Mouse (Mus musculus): ENCODE measurements around the gene Crtc3. TPM values are rescaled to one million over a fixed set of nuclear protein-coding genes. Genes with fewer than 3 reads are reported as not detected.

Gene Crtc3
- polyA plus RNA-seq, 1 experiment from 2014 or later, result 12.7 TPM

GRCm38 (mm10) chr7:80575750-80576149 lies 112.9 kb downstream of the Crtc3 start:
- Histone ChIP-seq H3K27me3 (ENCODE audit: control insufficient read depth, insufficient read depth, low read depth, low read length) (no peaks in the 10 kb centered on the region), H3K4me2 (ENCODE audit: low read length) (no peak overlapping the region), H3K4me1 (ENCODE audit: control insufficient read depth, insufficient read depth, low read length) (no peaks in the 10 kb centered on the region; the same call in 1 of the 2 replicates), H3K27ac (ENCODE audit: low read length) (no peak overlapping the region), H3K9ac (ENCODE audit: low read depth, low read length) (no peak overlapping the region), H3K4me3 (ENCODE audit: low read depth, low read length) (no peak overlapping the region), H3K9me3 (replicated peaks; ENCODE audit: control insufficient read depth, low read length, poor library complexity, severe bottlenecking) (no peaks in the 10 kb centered on the region), H3K36me3 (ENCODE audit: control insufficient read depth, insufficient read depth, low read length) (no peaks in the 10 kb centered on the region)
- no peak for ATAC-seq
- WGBS, result 90% methylated on average over 9 of the region's 9 CpGs

GRCm38 (mm10) chr7:80573076-80573475 lies 115.6 kb downstream of the Crtc3 start:
- no peaks in the 10 kb centered on the region for H3K36me3 ChIP-seq (ENCODE audit: control insufficient read depth, insufficient read depth, low read length)
- no peak for ATAC-seq
- no peak overlapping the region for H3K4me2 ChIP-seq (ENCODE audit: low read length)
- no peak overlapping the region for H3K4me3 ChIP-seq (ENCODE audit: low read depth, low read length)
- no peaks in the 10 kb centered on the region for H3K27me3 ChIP-seq (ENCODE audit: control insufficient read depth, insufficient read depth, low read depth, low read length)
- no peak overlapping the region for H3K9ac ChIP-seq (ENCODE audit: low read depth, low read length)
- no peak overlapping the region for H3K27ac ChIP-seq (ENCODE audit: low read length)
- H3K4me1 ChIP-seq (ENCODE audit: control insufficient read depth, insufficient read depth, low read length), result no peaks in the 10 kb centered on the region; the same call in 1 of the 2 replicates
- H3K9me3 ChIP-seq (replicated peaks; ENCODE audit: control insufficient read depth, low read length, poor library complexity, severe bottlenecking), result no peaks in the 10 kb centered on the region
- 70% methylated on average over 3 of the region's 3 CpGs for WGBS

- no peak overlapping the region for H3K9ac ChIP-seq (ENCODE audit: low read depth, low read length)
- ATAC-seq, result no peak
- H3K27me3 ChIP-seq (ENCODE audit: control insufficient read depth, insufficient read depth, low read depth, low read length), result no peaks in the 10 kb centered on the region
- no peak overlapping the region for H3K4me2 ChIP-seq (ENCODE audit: low read length)
- H3K9me3 ChIP-seq (replicated peaks; ENCODE audit: control insufficient read depth, low read length, poor library complexity, severe bottlenecking), result no peaks in the 10 kb centered on the region
- no peak overlapping the region for H3K4me3 ChIP-seq (ENCODE audit: low read depth, low read length)
- H3K36me3 ChIP-seq (ENCODE audit: control insufficient read depth, insufficient read depth, low read length), result no peaks in the 10 kb centered on the region
- no peaks in the 10 kb centered on the region; the same call in 1 of the 2 replicates for H3K4me1 ChIP-seq (ENCODE audit: control insufficient read depth, insufficient read depth, low read length)
- H3K27ac ChIP-seq (ENCODE audit: low read length), result no peak overlapping the region
- 82% methylated on average over 8 of the region's 8 CpGs for WGBS
Measured at GRCm38 (mm10) chr7:80567982-80568381, 120.7 kb downstream of the Crtc3 start.

- Histone ChIP-seq H3K4me3 (ENCODE audit: low read depth, low read length) (no peak overlapping the region), H3K9me3 (replicated peaks; ENCODE audit: control insufficient read depth, low read length, poor library complexity, severe bottlenecking) (no peaks in the 10 kb centered on the region), H3K4me2 (ENCODE audit: low read length) (no peak overlapping the region), H3K4me1 (ENCODE audit: control insufficient read depth, insufficient read depth, low read length) (no peaks in the 10 kb centered on the region), H3K36me3 (ENCODE audit: control insufficient read depth, insufficient read depth, low read length) (no peaks in the 10 kb centered on the region), H3K27me3 (ENCODE audit: control insufficient read depth, insufficient read depth, low read depth, low read length) (no peaks in the 10 kb centered on the region), H3K9ac (ENCODE audit: low read depth, low read length) (no peak overlapping the region), H3K27ac (ENCODE audit: low read length) (no peak overlapping the region)
- WGBS, result 77% methylated on average over 5 of the region's 5 CpGs
- no peak for ATAC-seq
Measured at GRCm38 (mm10) chr7:80561931-80562330, 126.7 kb downstream of the Crtc3 start.

GRCm38 (mm10) chr7:80561271-80561670 lies 127.4 kb downstream of the Crtc3 start:
- H3K4me3 ChIP-seq (ENCODE audit: low read depth, low read length), result no peak overlapping the region
- no peaks in the 10 kb centered on the region for H3K27me3 ChIP-seq (ENCODE audit: control insufficient read depth, insufficient read depth, low read depth, low read length)
- no peaks in the 10 kb centered on the region for H3K4me1 ChIP-seq (ENCODE audit: control insufficient read depth, insufficient read depth, low read length)
- H3K27ac ChIP-seq (ENCODE audit: low read length), result no peak overlapping the region
- H3K4me2 ChIP-seq (ENCODE audit: low read length), result no peak overlapping the region
- 87% methylated on average over 9 of the region's 9 CpGs for WGBS
- H3K9me3 ChIP-seq (replicated peaks; ENCODE audit: control insufficient read depth, low read length, poor library complexity, severe bottlenecking), result no peaks in the 10 kb centered on the region
- ATAC-seq, result no peak
- H3K9ac ChIP-seq (ENCODE audit: low read depth, low read length), result no peak overlapping the region
- no peaks in the 10 kb centered on the region for H3K36me3 ChIP-seq (ENCODE audit: control insufficient read depth, insufficient read depth, low read length)

- ATAC-seq, result no peak
- no peaks in the 10 kb centered on the region for H3K9me3 ChIP-seq (replicated peaks; ENCODE audit: control insufficient read depth, low read length, poor library complexity, severe bottlenecking)
- H3K36me3 ChIP-seq (ENCODE audit: control insufficient read depth, insufficient read depth, low read length), result no peaks in the 10 kb centered on the region
- H3K4me3 ChIP-seq (ENCODE audit: low read depth, low read length), result no peak overlapping the region
- no peak overlapping the region for H3K4me2 ChIP-seq (ENCODE audit: low read length)
- WGBS, result 71% methylated on average over 5 of the region's 5 CpGs
- H3K27me3 ChIP-seq (ENCODE audit: control insufficient read depth, insufficient read depth, low read depth, low read length), result no peaks in the 10 kb centered on the region
- H3K4me1 ChIP-seq (ENCODE audit: control insufficient read depth, insufficient read depth, low read length), result no peaks in the 10 kb centered on the region
- no peak overlapping the region for H3K9ac ChIP-seq (ENCODE audit: low read depth, low read length)
- no peak overlapping the region for H3K27ac ChIP-seq (ENCODE audit: low read length)
Measured at GRCm38 (mm10) chr7:80558572-80558971, 130.1 kb downstream of the Crtc3 start.

- Histone ChIP-seq H3K27ac (ENCODE audit: low read length) (no peak overlapping the region), H3K9ac (ENCODE audit: low read depth, low read length) (no peak overlapping the region), H3K4me2 (ENCODE audit: low read length) (no peak overlapping the region), H3K4me3 (ENCODE audit: low read depth, low read length) (no peak overlapping the region), H3K4me1 (ENCODE audit: control insufficient read depth, insufficient read depth, low read length) (no peaks in the 10 kb centered on the region), H3K27me3 (ENCODE audit: control insufficient read depth, insufficient read depth, low read depth, low read length) (no peaks in the 10 kb centered on the region), H3K36me3 (ENCODE audit: control insufficient read depth, insufficient read depth, low read length) (no peaks in the 10 kb centered on the region), H3K9me3 (replicated peaks; ENCODE audit: control insufficient read depth, low read length, poor library complexity, severe bottlenecking) (no peaks in the 10 kb centered on the region)
- WGBS, result 65% methylated on average over 8 of the region's 8 CpGs
- ATAC-seq, result no peak
Measured at GRCm38 (mm10) chr7:80558101-80558500, 130.6 kb downstream of the Crtc3 start.

GRCm38 (mm10) chr7:80557161-80557560 lies 131.5 kb downstream of the Crtc3 start:
- Histone ChIP-seq H3K9me3 (replicated peaks; ENCODE audit: control insufficient read depth, low read length, poor library complexity, severe bottlenecking) (no peaks in the 10 kb centered on the region), H3K36me3 (ENCODE audit: control insufficient read depth, insufficient read depth, low read length) (no peaks in the 10 kb centered on the region), H3K27ac (ENCODE audit: low read length) (no peak overlapping the region), H3K4me3 (ENCODE audit: low read depth, low read length) (no peak overlapping the region), H3K4me1 (ENCODE audit: control insufficient read depth, insufficient read depth, low read length) (no peaks in the 10 kb centered on the region), H3K27me3 (ENCODE audit: control insufficient read depth, insufficient read depth, low read depth, low read length) (no peaks in the 10 kb centered on the region), H3K9ac (ENCODE audit: low read depth, low read length) (no peak overlapping the region), H3K4me2 (ENCODE audit: low read length) (no peak overlapping the region)
- 79% methylated on average over 4 of the region's 4 CpGs for WGBS
- no peak for ATAC-seq

- 75% methylated on average over 3 of the region's 3 CpGs for WGBS
- no peak overlapping the region for H3K4me3 ChIP-seq (ENCODE audit: low read depth, low read length)
- H3K4me2 ChIP-seq (ENCODE audit: low read length), result no peak overlapping the region
- no peak for ATAC-seq
- no peaks in the 10 kb centered on the region for H3K27me3 ChIP-seq (ENCODE audit: control insufficient read depth, insufficient read depth, low read depth, low read length)
- H3K27ac ChIP-seq (ENCODE audit: low read length), result no peak overlapping the region
- H3K4me1 ChIP-seq (ENCODE audit: control insufficient read depth, insufficient read depth, low read length), result no peaks in the 10 kb centered on the region
- no peaks in the 10 kb centered on the region for H3K36me3 ChIP-seq (ENCODE audit: control insufficient read depth, insufficient read depth, low read length)
- H3K9ac ChIP-seq (ENCODE audit: low read depth, low read length), result no peak overlapping the region
- no peaks in the 10 kb centered on the region for H3K9me3 ChIP-seq (replicated peaks; ENCODE audit: control insufficient read depth, low read length, poor library complexity, severe bottlenecking)
Measured at GRCm38 (mm10) chr7:80556166-80556565, 132.5 kb downstream of the Crtc3 start.

GRCm38 (mm10) chr7:80555146-80555545 lies 133.5 kb downstream of the Crtc3 start:
- H3K9me3 ChIP-seq (replicated peaks; ENCODE audit: control insufficient read depth, low read length, poor library complexity, severe bottlenecking), result no peaks in the 10 kb centered on the region
- no peaks in the 10 kb centered on the region for H3K27me3 ChIP-seq (ENCODE audit: control insufficient read depth, insufficient read depth, low read depth, low read length)
- no peak overlapping the region for H3K4me2 ChIP-seq (ENCODE audit: low read length)
- H3K4me1 ChIP-seq (ENCODE audit: control insufficient read depth, insufficient read depth, low read length), result no peaks in the 10 kb centered on the region
- H3K4me3 ChIP-seq (ENCODE audit: low read depth, low read length), result no peak overlapping the region
- no peak for ATAC-seq
- H3K36me3 ChIP-seq (ENCODE audit: control insufficient read depth, insufficient read depth, low read length), result no peaks in the 10 kb centered on the region
- no peak overlapping the region for H3K9ac ChIP-seq (ENCODE audit: low read depth, low read length)
- no peak overlapping the region for H3K27ac ChIP-seq (ENCODE audit: low read length)
- 81% methylated on average over 3 of the region's 3 CpGs for WGBS
